In genomic region chr16:66987741-66988140, GRCm38 (mm10) we compare ENCODE assay signal across 10 mouse cellular contexts.
"Had no signal": no experiment of that assay in that cellular context is flagged by ENCODE, and none has a peak within 500 bp of the region (broad histone marks: within the 10 kb centered on the region; RNA-seq: fewer than 3 reads in every experiment).

No protein-coding gene starts in this region.

- H3K4me3 ChIP-seq: limb, embryonic 13.5 days; midbrain, embryonic 15.5 days had no signal

- H3K4me2 ChIP-seq: limb, embryonic 13.5 days; midbrain, embryonic 15.5 days had no signal

- H3K4me1 ChIP-seq: limb, embryonic 13.5 days; midbrain, embryonic 15.5 days had no signal

- H3K9ac ChIP-seq: limb, embryonic 13.5 days; liver, embryonic 14.5 days; midbrain, embryonic 15.5 days had no signal

- H3K9me3 ChIP-seq: limb, embryonic 13.5 days; midbrain, embryonic 15.5 days had no signal

- H3K36me3 ChIP-seq: limb, embryonic 13.5 days; midbrain, embryonic 15.5 days had no signal

- H3K27me3 ChIP-seq: limb, embryonic 13.5 days; midbrain, embryonic 15.5 days had no signal

- DNase-seq: kidney, adult 9 months; lung, adult 18-20 months; lung, postnatal 36 days; right cerebral cortex, adult 18-20 months; right cerebral cortex, postnatal 25 days; thymus, postnatal 4 days had no signal

- H3K27ac ChIP-seq: kidney, postnatal 0 days; limb, embryonic 13.5 days; liver, embryonic 14.5 days; midbrain, embryonic 15.5 days had no signal

- ATAC-seq: midbrain, embryonic 15.5 days had no signal
